Mouse (Mus musculus) forebrain, embryonic 14.5 days (tissue): ENCODE results near the gene Cdc26. TPM values are rescaled to one million over a fixed set of nuclear protein-coding genes. Genes with fewer than 3 reads are reported as not detected.

Experiments used
- ATAC-seq: fragments of 200-750 bp; cut with Nextera tagmentation; 2 replicates; pipeline ENCODE4 v1.8.0; 2017; ENCODE audit warnings: mild to moderate bottlenecking, moderate library complexity
- DNase-seq: peaks from one replicate; pipeline ENCODE4 v3.0.0-alpha.2; 2015; ENCODE audit warnings: low spot score
- H3K27ac ChIP-seq: fragments of 300-500 bp; sonication (generic); 2 replicates; pipeline ENCODE4 v1.5.1; 2014; ENCODE audit warnings: low read depth, mild to moderate bottlenecking, control low read depth, low read length, moderate library complexity
- H3K27me3 ChIP-seq: fragments of 300-500 bp; sonication (generic); replicated peaks from 2 replicates; pipeline ENCODE4 v1.6.1; 2014; ENCODE audit warnings: low read length, control low read depth, mixed read lengths; ENCODE audit not compliant: control insufficient read depth, insufficient read depth
- H3K36me3 ChIP-seq: fragments of 300-500 bp; sonication (generic); 2 replicates; pipeline ENCODE4 v1.6.1; 2014; ENCODE audit warnings: low read length, control low read depth; ENCODE audit not compliant: control insufficient read depth, insufficient read depth
- H3K4me1 ChIP-seq: fragments of 300-500 bp; sonication (generic); 2 replicates; pipeline ENCODE4 v1.6.1; 2014; ENCODE audit warnings: antibody characterized with exemption, low read length, control low read depth; ENCODE audit not compliant: control insufficient read depth, insufficient read depth
- H3K4me2 ChIP-seq: fragments of 300-500 bp; sonication (generic); 2 replicates; pipeline ENCODE4 v1.6.1; 2014; ENCODE audit warnings: mild to moderate bottlenecking, control low read depth, low read length
- H3K4me3 ChIP-seq: fragments of 300-500 bp; sonication (generic); 2 replicates; pipeline ENCODE4 v1.5.1; 2014; ENCODE audit warnings: low read depth, low read length, control low read depth
- H3K9ac ChIP-seq: fragments of 300-500 bp; sonication (generic); 2 replicates; pipeline ENCODE4 v1.6.1; 2014; ENCODE audit warnings: mild to moderate bottlenecking, low read length, control low read depth, moderate library complexity
- H3K9me3 ChIP-seq: fragments of 300-500 bp; sonication (generic); replicated peaks from 2 replicates; pipeline ENCODE4 v1.6.1; 2016; ENCODE audit warnings: low read length, control low read depth, mixed read lengths; ENCODE audit not compliant: control insufficient read depth
- WGBS: fragments of 180-500 bp; shearing (Covaris S2); extraction: QIAGEN DNeasy Blood & Tissue Kit; methylation state at CpG from one replicate; pipeline ENCODE4 v1.1.7; 2014; 5-methylcytosine and 5-hydroxymethylcytosine counted together
- polyA plus RNA-seq: library from polyadenylated mRNA; unstranded; fragments of >200 nt; fragmentation: Nextera tagmentation; extraction: Ambion mirVana; gene quantifications from 2 replicates; pipeline ENCODE4 v1.2.1, GENCODE M21; 2014

Cdc26 gene
- polyA plus RNA-seq, 1 experiment from 2014 or later = 140 TPM

DNA sequence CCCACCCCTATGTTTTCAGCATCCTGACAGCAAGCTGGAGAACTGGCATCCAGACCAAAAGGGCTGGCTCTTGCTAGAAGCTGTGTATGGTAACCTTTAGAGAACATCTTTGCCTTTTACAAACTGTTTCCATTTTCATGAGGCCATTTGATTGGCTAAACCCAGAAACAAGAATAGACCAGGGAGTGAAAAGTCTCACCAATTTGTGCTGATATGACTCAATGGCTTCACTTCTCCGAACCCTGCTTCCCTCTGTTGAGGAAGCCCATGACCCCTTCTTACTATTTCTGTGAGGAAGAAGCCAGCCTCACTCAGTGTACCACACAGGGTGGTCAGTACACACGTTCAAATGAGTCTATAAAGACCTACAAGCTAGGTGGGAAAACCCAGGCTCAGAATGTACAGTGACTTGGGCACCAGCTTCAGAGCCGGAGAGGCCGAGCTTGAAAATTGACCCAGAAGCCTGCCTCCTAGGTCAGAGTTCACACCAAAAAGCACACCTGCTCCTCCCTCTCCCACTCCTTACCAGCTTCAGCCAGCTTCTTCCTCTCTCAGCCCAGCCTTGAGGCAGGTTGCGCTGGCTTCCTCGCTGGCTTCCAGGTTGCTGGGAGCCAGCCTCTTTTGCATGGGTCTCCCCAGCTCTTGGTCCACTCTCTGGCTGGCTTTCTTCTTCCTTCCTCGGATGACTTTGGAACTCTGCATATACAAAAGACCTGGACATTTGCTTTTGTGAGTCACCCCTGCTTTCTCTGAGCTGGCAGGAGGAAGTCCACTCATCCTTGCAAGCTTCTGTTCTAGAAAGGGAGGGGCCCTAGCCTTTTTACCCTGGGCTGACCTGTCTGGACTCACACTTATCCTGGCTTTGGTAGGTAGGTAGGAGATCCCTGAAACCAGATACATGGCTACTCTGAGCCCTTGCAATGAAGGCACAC lies 25.8 kb upstream of the Cdc26 start:
- Histone ChIP-seq H3K4me1 (no peaks in the 10 kb centered on the region), H3K4me3 (no peak overlapping the region), H3K4me2 (no peak overlapping the region), H3K27ac (no peak overlapping the region), H3K36me3 (no peaks in the 10 kb centered on the region), H3K9ac (no peak overlapping the region), H3K9me3 (no peaks in the 10 kb centered on the region), H3K27me3 (no peaks in the 10 kb centered on the region)
- no peak for ATAC-seq
- WGBS = 86% methylated on average over 7 of the region's 7 CpGs
- no peak for DNase-seq

DNA sequence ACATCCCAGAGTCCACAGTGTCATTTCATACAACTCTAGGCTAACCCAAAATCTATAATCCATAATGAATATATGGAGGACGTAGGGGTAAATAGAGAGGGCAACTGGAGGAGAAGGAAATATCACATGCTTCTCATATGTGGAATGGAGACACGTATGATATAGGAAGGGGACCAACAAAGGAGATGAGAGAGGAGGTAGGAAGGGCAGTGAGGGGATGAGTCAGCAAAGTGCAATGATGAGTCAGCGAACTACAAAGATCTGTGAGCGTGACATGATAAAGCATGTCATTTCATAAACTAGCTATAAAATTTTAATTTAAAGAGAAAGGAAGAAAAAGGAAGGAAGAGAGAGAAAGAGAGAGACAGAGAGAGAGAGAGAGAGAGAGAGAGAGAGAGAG lies 23.1 kb upstream of the Cdc26 start:
- DNase-seq = no peak
- H3K9ac ChIP-seq = no peak overlapping the region
- H3K9me3 ChIP-seq = no peaks in the 10 kb centered on the region
- no peak overlapping the region for H3K27ac ChIP-seq
- no peaks in the 10 kb centered on the region for H3K36me3 ChIP-seq
- no peak overlapping the region for H3K4me2 ChIP-seq
- H3K27me3 ChIP-seq = no peaks in the 10 kb centered on the region
- no peak for ATAC-seq
- 86% methylated on average over 4 of the region's 4 CpGs for WGBS
- H3K4me3 ChIP-seq = no peak overlapping the region
- no peaks in the 10 kb centered on the region for H3K4me1 ChIP-seq

DNA sequence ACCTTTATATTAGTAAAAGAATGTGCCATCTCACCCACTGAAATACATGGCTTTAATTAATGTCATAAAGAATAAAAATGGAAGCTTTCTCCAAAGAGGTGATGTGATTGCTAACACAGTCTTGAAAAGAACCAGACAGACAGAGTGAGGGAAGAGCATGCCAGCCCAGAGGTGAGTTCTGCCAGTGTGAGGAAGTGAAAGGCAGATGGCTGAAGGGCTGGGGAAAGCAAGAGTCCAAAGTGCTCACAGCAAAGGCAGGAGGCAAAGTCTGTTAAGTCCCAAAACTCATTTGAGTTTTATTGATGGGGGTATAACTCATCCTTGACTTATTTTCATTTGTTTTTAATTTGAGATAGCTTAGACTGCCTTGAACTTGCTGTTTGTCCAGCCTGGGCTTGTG lies 22.2 kb upstream of the Cdc26 start:
- Histone ChIP-seq H3K9ac (no peak overlapping the region), H3K9me3 (no peaks in the 10 kb centered on the region), H3K4me3 (no peak overlapping the region), H3K27ac (no peak overlapping the region), H3K4me1 (no peaks in the 10 kb centered on the region), H3K4me2 (no peak overlapping the region), H3K27me3 (no peaks in the 10 kb centered on the region), H3K36me3 (peaks cover 5% of the 10 kb centered on the region)
- no peak for DNase-seq
- no peak for ATAC-seq

DNA sequence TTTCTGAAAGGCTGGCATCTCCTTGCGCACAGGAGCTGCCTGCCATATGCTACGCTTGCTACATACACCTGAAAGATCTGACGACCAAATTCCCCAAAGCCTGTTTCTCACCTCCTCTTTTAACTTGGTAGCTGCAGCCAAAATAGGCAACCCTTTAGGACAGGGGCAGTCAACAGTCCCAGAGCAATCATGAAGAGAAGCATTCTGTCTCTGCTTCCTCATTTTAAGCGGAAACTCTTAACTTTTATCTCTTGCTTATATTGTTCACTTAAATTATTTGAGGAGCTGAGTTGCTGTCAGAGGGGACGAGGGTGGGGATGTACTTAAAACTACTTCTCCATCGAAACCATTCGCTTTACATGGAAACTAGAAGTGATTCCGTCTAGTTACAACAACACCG lies 21.2 kb upstream of the Cdc26 start:
- Histone ChIP-seq H3K27ac (no peak overlapping the region), H3K4me3 (no peak overlapping the region), H3K27me3 (no peaks in the 10 kb centered on the region), H3K9me3 (no peaks in the 10 kb centered on the region), H3K4me2 (no peak overlapping the region), H3K9ac (no peak overlapping the region), H3K4me1 (no peaks in the 10 kb centered on the region), H3K36me3 (peaks cover 15% of the 10 kb centered on the region)
- DNase-seq = no peak
- 86% methylated on average over 9 of the region's 9 CpGs for WGBS
- ATAC-seq = no peak

DNA sequence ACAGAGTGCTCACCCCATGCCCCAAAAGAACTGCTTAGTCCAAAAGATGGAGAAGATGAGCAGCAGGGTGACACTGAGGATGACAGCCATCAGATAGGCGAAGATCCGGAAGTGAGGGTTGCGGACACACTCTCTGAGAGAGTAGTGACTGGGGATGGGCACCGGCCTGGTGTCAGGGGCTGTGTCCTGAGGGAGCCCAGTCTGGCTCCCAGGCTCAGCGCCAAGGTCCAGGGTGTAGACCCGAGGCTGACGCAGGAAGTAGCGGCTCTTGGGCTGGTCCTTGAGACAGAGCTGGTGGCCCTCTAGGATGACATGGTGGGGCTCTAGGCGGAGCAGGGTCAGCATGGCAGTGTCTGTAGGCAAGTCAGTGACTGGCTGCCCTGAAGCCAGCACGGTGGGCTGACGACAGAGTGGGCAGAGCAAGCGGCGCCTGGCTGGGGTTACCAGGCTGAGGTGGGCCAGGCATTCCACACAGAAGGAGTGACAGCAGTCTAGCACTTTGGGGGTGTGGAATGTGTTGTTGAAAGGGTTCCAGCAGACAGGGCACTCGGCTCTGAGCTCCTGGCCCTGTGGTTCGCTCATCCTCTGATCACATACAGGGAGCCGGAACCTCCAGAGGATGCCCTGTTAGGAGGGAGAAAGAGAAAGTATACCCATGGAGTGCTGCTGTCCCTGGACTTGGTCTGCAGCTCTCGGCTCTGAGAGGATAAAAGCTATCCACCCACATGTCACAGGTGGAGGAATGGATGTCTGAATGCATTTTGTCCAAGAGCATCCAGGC lies 19.7 kb upstream of the Cdc26 start:
- H3K9me3 ChIP-seq = no peaks in the 10 kb centered on the region

DNA sequence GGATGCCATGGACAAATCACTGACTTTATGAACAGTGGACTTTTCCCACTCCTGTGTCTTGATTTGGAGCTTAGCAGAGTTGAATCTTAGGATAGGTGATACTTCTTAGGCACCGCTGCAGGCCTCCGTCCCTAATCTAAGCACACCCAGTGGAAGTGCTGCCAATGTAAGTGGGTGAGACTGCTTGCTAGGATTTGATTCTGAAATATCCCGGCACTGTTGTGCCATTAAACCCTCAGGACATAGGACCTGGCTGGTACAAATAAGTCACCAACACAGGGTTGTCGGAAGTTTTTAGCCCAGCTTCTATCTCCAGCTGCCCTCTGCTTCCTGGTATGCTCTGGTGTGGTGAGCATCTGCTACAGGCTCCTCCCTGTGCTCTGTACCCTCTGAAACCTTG lies 17.4 kb upstream of the Cdc26 start:
- no peak for DNase-seq
- Histone ChIP-seq H3K9ac (no peak overlapping the region), H3K4me3 (no peak overlapping the region), H3K27ac (no peak overlapping the region), H3K36me3 (peaks cover 49% of the 10 kb centered on the region), H3K4me1 (no peaks in the 10 kb centered on the region), H3K27me3 (no peaks in the 10 kb centered on the region), H3K4me2 (no peak overlapping the region), H3K9me3 (no peaks in the 10 kb centered on the region)
- no peak for ATAC-seq
- WGBS = 89% methylated on average over 4 of the region's 4 CpGs

More for the DNA sequence above, 19.7 kb upstream of the Cdc26 start:
- no peak overlapping the region for H3K4me3 ChIP-seq
- no peak overlapping the region for H3K27ac ChIP-seq
- H3K36me3 ChIP-seq = peaks cover 27% of the 10 kb centered on the region
- no peaks in the 10 kb centered on the region for H3K27me3 ChIP-seq
- ATAC-seq (no peak), DNase-seq (no peak)
- H3K4me1 ChIP-seq = no peaks in the 10 kb centered on the region
- H3K9ac ChIP-seq = no peak overlapping the region
- no peak overlapping the region for H3K4me2 ChIP-seq
- WGBS = 82% methylated on average over 17 of the region's 17 CpGs

DNA sequence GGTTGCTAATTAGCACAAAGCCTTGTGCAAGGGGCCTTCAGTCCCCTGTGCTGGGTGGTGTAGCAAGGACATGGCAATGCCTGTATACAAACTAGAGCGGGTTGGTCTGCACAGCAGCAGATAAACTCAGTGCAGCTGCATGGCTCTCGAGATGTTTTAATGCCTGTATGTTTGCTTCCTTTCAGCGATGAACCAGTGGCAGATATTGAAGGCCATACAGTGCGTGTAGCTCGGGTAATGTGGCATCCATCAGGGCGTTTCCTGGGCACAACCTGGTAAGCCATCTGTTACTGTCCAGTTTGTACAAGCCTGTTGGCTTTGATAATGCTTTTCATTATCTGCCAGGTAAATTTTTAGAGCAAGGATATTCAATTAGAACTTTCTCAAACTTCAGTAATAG lies 10.6 kb upstream of the Cdc26 start:
- no peak overlapping the region for H3K27ac ChIP-seq
- ATAC-seq = no peak
- no peaks in the 10 kb centered on the region for H3K9me3 ChIP-seq
- no peak overlapping the region for H3K4me3 ChIP-seq
- peaks cover 99% of the 10 kb centered on the region for H3K36me3 ChIP-seq
- H3K9ac ChIP-seq = no peak overlapping the region
- H3K4me2 ChIP-seq = no peak overlapping the region
- no peaks in the 10 kb centered on the region for H3K4me1 ChIP-seq
- WGBS = 94% methylated on average over 6 of the region's 6 CpGs
- no peak for DNase-seq
- no peaks in the 10 kb centered on the region for H3K27me3 ChIP-seq

DNA sequence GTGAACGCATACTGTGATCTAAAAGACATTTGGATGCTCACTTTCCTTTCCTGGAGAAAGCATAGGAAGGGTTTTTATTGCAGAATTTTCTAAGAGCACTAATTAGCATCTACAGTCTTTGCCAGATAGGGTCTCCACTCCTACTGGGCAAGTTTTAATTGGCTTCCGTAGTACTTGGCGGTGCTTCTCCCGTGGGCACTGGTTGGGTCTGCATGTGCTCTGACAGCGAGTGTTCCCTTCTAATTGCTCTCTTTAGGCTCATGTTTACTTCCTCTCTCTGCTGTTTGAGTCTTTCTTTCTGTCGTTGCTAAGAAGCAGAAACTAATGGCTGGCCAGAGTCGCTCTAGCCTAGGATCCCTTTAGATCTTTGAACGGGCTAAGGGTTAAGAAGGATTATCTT lies 10.0 kb upstream of the Cdc26 start:
- no peaks in the 10 kb centered on the region for H3K9me3 ChIP-seq
- DNase-seq (peak; percentile 65), ATAC-seq (peak; percentile 54; the same call in 1 of the 2 replicates)
- no peak overlapping the region for H3K27ac ChIP-seq
- WGBS = 42% methylated on average over 8 of the region's 8 CpGs
- H3K9ac ChIP-seq = no peak overlapping the region
- no peaks in the 10 kb centered on the region for H3K27me3 ChIP-seq
- no peaks in the 10 kb centered on the region for H3K4me1 ChIP-seq
- H3K4me3 ChIP-seq = no peak overlapping the region
- peaks cover 99% of the 10 kb centered on the region for H3K36me3 ChIP-seq
- no peak overlapping the region for H3K4me2 ChIP-seq

DNA sequence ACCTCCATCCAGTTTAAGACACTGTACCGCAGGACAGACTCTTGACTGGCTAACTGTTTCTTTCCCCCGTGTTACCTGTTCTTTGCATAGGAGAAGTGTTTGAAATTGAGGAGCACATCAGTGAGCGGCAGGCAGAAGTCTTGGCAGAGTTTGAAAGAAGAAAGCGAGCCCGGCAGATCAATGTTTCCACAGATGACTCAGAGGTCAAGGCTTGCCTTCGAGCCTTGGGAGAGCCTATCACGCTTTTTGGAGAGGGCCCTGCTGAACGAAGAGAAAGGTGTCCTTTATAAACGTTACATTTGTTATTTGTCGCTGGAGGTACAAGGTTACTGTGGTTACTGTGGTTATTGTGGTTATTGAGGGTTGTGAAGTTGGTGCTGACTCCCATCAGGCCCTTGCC lies 3.2 kb upstream of the Cdc26 start:
- WGBS = 94% methylated on average over 10 of the region's 10 CpGs
- Histone ChIP-seq H3K9me3 (no peaks in the 10 kb centered on the region), H3K36me3 (peaks cover 58% of the 10 kb centered on the region), H3K4me3 (no peak overlapping the region), H3K4me1 (peaks cover 15% of the 10 kb centered on the region), H3K27ac (no peak overlapping the region), H3K4me2 (no peak overlapping the region), H3K9ac (no peak overlapping the region), H3K27me3 (no peaks in the 10 kb centered on the region)
- DNase-seq = no peak
- ATAC-seq = no peak
